9 mouse cellular contexts compared by ENCODE assay signal in the genomic region with DNA sequence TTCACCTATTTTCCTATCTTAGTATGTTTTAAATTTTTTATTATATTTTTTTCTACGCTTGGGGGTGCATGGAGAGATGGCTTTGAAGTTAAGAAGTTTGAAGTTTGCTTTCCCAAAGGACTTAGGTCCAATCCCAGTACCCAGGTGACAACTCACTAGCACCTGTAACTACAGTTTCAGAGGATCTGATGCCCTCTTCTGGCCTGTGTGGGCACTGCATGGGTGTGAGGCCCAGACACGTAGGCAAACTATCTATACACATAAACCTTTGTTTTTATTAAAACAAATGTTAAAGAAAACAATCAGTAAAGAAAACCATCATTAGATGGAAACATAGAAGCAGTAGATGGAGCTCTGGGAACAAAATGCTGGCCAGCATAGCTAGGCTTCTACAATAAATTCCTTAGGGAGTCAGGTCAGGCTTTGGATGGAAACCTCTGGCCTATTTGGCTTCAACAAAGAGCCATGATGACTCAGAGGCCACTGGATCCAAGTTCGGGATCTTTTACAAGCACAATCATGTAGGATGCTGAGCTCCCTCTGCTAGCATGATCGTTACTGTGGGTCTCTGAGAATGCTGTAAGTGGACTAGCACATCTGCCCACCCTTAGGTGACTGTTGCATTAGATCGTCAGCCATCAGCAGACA. TPM values are rescaled to one million over a fixed set of nuclear protein-coding genes. Genes with fewer than 3 reads are reported as not detected.
DNase-seq lines count a peak whose midpoint lies in the region; ATAC-seq and TF ChIP-seq lines count a peak whose summit lies in the region.
"Had no signal": no experiment of that assay in that cellular context is flagged by ENCODE, and none has a peak within 500 bp of the region (broad histone marks: within the 10 kb centered on the region; RNA-seq: fewer than 3 reads in every experiment).

No protein-coding gene starts in this region.

- no peak overlapping the region for H3K27ac ChIP-seq in cerebellum, adult 2 months (ENCODE audit: insufficient read depth, low read length)
- H3K27ac ChIP-seq: macrophage had no signal

- no peak overlapping the region for H3K4me3 ChIP-seq in cerebellum, adult 2 months (replicated peaks; ENCODE audit: insufficient read depth, low read depth, low read length)

- H3K27me3 ChIP-seq in cerebellum, adult 2 months (ENCODE audit: control insufficient read depth, insufficient read depth, low read length): no peaks in the 10 kb centered on the region

- DNase-seq in cerebellum, adult 2 months: no peak
- DNase-seq in right cerebral cortex, postnatal 14 days: peak; percentile 38
- no peak for DNase-seq in right cerebral cortex, adult 18-20 months
- DNase-seq in embryo, embryonic 10.5 days (ENCODE audit: low spot score): peak; percentile 31
- DNase-seq in kidney, postnatal 14 days: peak; percentile 27
- DNase-seq in thymus, postnatal 25 days: peak; percentile 55
- DNase-seq in cerebellum, adult 8-10 months: no peak

- no peak for ATAC-seq in cerebellum, adult (ENCODE audit: insufficient number of reproducible peaks, low FRiP score, low TSS enrichment)

- no peaks in the 10 kb centered on the region for H3K4me1 ChIP-seq in cerebellum, adult 2 months (ENCODE audit: control insufficient read depth, insufficient read depth, low read length)

- no peak for TF ChIP-seq POLR2A in cerebellum, adult 2 months (IDR thresholded peaks at IDR 0.05; ENCODE audit: borderline replicate concordance, insufficient read depth, low read length)

- TF ChIP-seq CTCF in cerebellum, adult 2 months (IDR thresholded peaks at IDR 0.05; ENCODE audit: borderline replicate concordance, insufficient read depth, low read depth, low read length): peak; percentile 42; the same call in 1 of the 2 replicates

- WGBS in cerebellum, adult 2 months: 82% methylated on average over 5 of the region's 5 CpGs

RNA-seq across cellular contexts. Expression of a gene that starts 52.2 kb away (rescaled TPM):
- 0.30 and 0.52 TPM in 2 replicates for polyA plus RNA-seq in cerebellum, adult 2 months (2012; rRNA removed)
- polyA plus RNA-seq: macrophage had no signal

Comparison
In these comparisons a context has a peak if more than half of its experiments do, and no peak if none do; other contexts are left out.
1. DNase-seq: peak in right cerebral cortex, postnatal 14 days (single experiment), embryo, embryonic 10.5 days (single experiment), kidney, postnatal 14 days (single experiment) and thymus, postnatal 25 days (single experiment); none in cerebellum, adult 2 months (0 of 2), right cerebral cortex, adult 18-20 months (single experiment) and cerebellum, adult 8-10 months (single experiment).